Mouse (Mus musculus) right cerebral cortex, postnatal 36 days (tissue): ENCODE results near the gene Ppp1cc.
"Not testable (repeated sequence)": the region's sequence is repeated elsewhere in the genome, so short reads cannot be mapped to it uniquely, and the experiment has no call there.

ENCODE experiments used
- DNase-seq, 2 experiments: peaks; one replicate each; pipeline ENCODE4 v3.0.0; 2022; ENCODE audit warnings: low spot score in 2 of 2, mixed read lengths in 1 of 2

Ppp1cc gene

GRCm38 (mm10) chr5:122165233-122165915 lies 7.3 kb downstream of the Ppp1cc start:
- peak; percentile 45 to 51 for DNase-seq

GRCm38 (mm10) chr5:122166636-122167161 lies 8.6 kb downstream of the Ppp1cc start:
- no peak for DNase-seq

- no peak for DNase-seq
Observed at GRCm38 (mm10) chr5:122168344-122169069, 10.4 kb downstream of the Ppp1cc start.

- DNase-seq, result no peak
Observed at GRCm38 (mm10) chr5:122171058-122171457, 13.0 kb downstream of the Ppp1cc start.

- no peak for DNase-seq
Observed at GRCm38 (mm10) chr5:122175402-122175801, 17.3 kb downstream of the Ppp1cc start.

GRCm38 (mm10) chr5:122175961-122176360 lies 17.9 kb downstream of the Ppp1cc start:
- no peak for DNase-seq

- no peak for DNase-seq
Observed at GRCm38 (mm10) chr5:122176398-122176797, 18.3 kb downstream of the Ppp1cc start.

- DNase-seq, result no peak
Observed at GRCm38 (mm10) chr5:122179665-122180064, 21.6 kb downstream of the Ppp1cc start.

- DNase-seq, result no peak
Observed at GRCm38 (mm10) chr5:122184283-122184806, 26.3 kb downstream of the Ppp1cc start.

- not testable (repeated sequence) for DNase-seq
Observed at GRCm38 (mm10) chr5:122184858-122185257, 26.8 kb downstream of the Ppp1cc start.

- no peak for DNase-seq
Observed at GRCm38 (mm10) chr5:122189115-122189514, 31.0 kb downstream of the Ppp1cc start.

GRCm38 (mm10) chr5:122190465-122190864 lies 32.4 kb downstream of the Ppp1cc start:
- DNase-seq, result no peak

- DNase-seq, result no peak
Observed at GRCm38 (mm10) chr5:122191269-122192063, 33.4 kb downstream of the Ppp1cc start.

GRCm38 (mm10) chr5:122192347-122192746 lies 34.3 kb downstream of the Ppp1cc start:
- DNase-seq, result no peak

- no peak for DNase-seq
Observed at GRCm38 (mm10) chr5:122200872-122201271, 42.8 kb downstream of the Ppp1cc start.

GRCm38 (mm10) chr5:122201904-122202303 lies 43.8 kb downstream of the Ppp1cc start:
- no peak for DNase-seq

- DNase-seq, result no peak
Observed at GRCm38 (mm10) chr5:122204180-122204579, 46.1 kb downstream of the Ppp1cc start.

- no peak for DNase-seq
Observed at GRCm38 (mm10) chr5:122206475-122206874, 48.4 kb downstream of the Ppp1cc start, which contains the start of gene Hvcn1. Gene Hvcn1 (plus strand): TSS chr5:122206804.

GRCm38 (mm10) chr5:122208909-122209308 lies 50.8 kb downstream of the Ppp1cc start:
- DNase-seq, result no peak

- no peak for DNase-seq
Observed at GRCm38 (mm10) chr5:122209591-122210368, 51.7 kb downstream of the Ppp1cc start.

- no peak for DNase-seq
Observed at GRCm38 (mm10) chr5:122210890-122211289, 52.8 kb downstream of the Ppp1cc start.
